Mouse (Mus musculus): ENCODE results near the gene Tmem86a.

Tmem86a gene

DNA sequence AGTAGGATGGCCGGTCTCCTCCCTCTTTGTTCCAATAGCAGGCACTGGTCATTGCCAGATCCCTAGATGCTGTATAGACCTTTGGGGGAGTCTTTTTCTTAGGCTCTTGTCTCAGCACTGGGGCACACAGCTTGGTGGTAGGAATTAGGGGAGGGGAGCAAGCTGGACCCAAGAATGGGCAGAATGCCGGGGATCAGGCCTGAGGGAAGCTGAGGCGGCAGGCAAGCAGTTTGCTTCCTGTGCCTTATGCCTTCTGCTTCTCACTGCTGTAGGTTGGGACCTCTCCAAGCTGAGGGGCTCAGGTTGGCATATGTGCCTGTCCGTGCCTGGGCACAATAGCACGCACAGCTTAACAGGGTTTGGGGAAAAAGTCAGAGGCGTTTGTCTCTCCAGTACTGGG is 25.8 kb downstream of the Tmem86a start:
- DNase-seq (ENCODE audit: low read depth, low spot score) = no peak

DNA sequence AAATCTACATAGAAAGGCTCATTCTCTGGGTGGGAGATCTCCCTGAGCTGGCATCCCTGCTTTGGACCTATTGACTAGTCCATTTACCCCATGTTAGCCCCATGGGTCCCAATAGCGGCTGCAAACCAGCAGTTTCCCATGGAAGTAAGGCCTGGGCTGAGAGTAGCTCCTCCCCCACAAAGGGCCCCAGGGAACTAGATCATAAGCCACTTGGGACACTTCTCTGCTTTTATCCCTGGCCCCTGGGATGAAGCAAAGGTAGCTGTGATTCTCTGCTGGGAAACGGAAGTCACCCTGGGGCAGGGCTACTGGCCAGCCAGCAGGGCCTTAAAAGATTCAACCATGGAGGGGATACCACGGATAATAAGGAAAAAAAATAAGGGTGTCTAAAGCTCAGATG is 26.3 kb downstream of the Tmem86a start:
- DNase-seq (ENCODE audit: low read depth, low spot score) = no peak

DNA sequence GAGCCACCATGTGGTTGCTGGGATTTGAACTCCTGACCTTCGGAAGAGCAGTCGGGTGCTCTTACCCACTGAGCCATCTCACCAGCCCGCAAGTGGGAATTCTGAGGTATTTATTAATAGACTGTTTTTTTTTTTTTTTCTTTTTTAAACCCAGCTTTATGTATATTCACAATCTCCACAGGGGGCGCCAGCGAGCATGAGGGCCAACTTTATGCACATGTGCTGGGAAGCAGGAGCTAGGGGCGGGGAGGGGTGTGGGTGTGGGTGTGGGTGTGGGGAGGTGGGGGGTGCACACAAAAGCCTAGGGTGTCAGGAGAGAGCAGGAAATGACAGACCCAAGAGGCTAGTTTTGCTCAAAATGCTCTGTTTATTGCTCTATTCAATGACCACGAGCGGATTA is 27.1 kb downstream of the Tmem86a start:
- peak; percentile 43 for DNase-seq (ENCODE audit: low read depth, low spot score)

DNA sequence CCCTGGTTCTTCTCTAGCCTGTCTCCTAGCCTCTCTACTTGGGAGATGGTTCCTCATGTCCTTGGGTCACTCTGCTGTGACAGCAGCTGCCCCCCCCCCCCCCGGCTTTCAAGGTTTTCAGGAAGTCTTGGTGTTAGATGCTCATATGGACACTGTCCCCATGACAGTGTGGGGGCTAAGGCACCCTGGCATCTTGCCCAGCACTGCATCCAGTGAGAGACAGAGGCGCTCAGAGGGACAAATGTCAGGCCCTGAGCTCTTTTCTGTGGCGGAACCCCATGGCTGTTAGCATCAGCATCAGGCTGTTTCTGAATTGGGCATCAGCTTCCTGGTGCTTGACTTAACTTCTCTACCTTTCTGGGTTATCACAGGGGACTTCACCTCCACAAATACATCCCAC is 30.5 kb downstream of the Tmem86a start:
- DNase-seq (ENCODE audit: low read depth, low spot score) = no peak

DNA sequence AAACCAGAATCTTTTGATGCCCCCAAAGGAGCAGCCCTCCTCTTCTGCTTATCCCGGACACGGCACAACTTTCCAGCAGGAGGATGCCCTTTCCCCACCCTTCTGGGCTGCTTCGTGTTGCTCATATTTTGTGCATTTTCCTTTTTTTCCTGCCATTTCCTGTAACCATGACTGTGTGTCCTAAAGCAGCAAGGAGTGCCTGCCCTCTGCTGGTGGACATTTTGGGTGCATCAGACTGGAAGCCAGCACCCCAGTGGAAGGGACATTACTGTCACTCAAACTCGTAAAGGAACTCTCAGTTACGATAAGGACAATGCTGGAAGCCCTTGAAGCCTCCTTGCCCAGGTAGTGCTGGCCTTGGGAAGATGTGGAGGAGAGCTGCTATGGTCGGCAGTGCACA is 30.9 kb downstream of the Tmem86a start:
- DNase-seq (ENCODE audit: low read depth, low spot score) = peak; percentile 54

DNA sequence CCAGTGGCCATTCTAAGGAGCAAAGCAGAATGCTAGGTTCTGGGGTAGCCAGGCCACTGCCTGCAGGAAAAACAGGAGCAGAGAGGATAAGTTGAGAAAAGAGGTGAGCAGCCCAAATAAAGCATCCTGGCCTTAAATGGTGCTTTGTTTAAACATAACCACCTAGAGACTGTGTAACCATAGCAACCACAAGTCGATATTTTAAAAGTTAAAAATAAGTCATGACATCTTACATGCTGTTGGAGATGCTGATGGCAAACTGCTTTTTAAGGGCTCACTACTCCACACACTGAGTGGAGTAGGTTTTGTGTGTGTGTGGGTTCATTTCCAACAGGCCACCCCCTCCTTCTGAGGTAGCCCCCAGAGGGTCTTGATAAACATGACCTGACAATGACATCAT is 34.7 kb downstream of the Tmem86a start:
- no peak for DNase-seq (ENCODE audit: low read depth, low spot score)

DNA sequence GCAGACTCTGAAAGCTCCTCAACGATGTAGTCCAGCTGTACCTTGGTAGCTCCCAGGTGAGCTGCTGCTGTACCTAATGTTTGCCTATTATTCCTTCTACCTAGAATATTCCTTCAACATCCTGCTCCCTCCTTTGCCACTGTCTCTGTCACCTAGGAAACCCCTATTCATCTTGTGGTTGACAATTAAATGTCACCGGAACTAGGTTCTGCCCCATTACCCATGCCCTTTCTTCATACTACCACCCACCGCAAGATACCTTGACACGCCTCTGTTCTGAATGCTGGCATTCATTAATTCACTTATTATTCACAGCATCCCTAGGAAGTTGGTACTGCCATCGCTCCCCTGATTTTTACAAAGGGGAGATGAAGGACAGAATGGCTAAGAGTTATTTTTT is 43.5 kb downstream of the Tmem86a start:
- DNase-seq (ENCODE audit: low read depth, low spot score) = no peak

DNA sequence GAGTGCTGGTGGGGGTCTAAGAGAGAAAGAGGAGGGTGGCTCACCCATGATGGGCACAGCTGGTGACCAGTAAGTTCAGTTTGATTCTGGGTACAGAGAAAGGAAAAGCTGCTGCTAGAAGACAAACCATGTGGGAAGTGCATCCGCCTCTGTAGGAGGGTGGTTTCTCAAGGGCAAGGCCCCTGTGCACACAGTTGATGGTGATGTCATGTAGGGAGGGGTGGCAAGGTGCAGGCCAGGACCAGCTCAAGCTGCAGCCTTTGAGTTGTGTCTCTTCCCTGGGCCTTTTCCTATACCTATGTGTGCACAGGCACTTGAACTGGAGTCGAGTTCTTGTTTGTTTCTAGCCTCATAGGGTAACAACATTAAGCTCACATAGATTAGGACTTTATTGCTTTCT is 44.6 kb downstream of the Tmem86a start:
- DNase-seq (ENCODE audit: low read depth, low spot score) = no peak

DNA sequence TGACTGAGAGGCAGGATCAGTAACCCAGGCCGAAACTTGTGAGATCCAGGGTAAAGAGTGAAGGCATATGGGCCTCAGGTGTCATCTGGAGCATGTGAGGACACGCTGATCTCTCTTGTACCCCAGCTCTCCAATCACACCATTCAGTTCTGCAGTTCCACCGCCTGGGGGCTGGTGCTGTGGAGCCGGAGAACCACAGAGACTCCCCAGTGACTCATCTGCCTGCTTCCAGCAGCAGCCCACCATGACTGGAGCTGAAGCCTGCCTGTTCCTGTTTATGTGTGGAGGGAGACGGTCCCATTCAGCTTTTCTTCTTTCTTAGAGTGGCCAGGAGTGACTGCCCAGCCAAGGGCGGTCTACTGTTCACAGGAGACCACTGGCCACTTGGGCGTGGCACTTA is 47.6 kb downstream of the Tmem86a start:
- DNase-seq (ENCODE audit: low read depth, low spot score) = peak; percentile 2

DNA sequence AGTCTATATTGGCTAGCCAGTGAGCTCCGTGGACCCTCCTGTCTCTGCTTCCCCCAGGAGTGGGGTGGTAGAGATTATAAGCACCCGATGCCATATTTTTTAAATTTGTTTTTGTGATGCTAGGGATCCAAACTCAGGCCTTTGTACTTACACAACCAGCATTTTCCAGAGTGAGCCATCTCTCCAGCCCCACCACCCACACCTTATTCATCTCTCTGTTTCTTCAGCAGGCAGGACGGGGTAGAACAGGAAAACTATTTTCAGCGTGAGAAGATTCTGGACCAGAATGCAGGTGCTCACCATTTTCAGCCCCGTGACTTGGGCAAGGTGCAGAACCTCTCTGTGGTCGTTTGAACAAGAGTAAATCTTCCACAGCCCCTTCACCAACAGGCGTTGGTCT is 48.9 kb downstream of the Tmem86a start:
- no peak for DNase-seq (ENCODE audit: low read depth, low spot score)

DNA sequence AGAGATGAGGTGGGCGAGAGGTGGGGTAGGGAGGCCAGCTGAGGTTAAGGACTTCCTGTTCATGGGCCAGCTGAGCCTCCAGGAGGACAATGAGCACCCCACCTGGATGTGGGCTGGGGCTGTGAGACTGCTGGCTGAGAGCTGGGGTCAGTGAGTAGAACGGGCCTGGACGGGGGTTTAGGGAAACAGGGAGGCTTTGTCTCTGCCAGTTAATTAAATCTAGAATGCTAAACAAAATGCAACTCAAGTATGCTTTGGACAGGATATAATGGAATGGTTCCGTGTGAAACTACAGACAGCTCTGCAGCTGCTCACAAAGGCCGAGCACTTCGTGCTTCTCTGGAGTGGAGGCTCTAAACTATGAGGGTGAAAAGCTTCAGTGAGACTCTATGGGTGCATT is 50.2 kb downstream of the Tmem86a start:
- no peak for DNase-seq (ENCODE audit: low read depth, low spot score)

DNA sequence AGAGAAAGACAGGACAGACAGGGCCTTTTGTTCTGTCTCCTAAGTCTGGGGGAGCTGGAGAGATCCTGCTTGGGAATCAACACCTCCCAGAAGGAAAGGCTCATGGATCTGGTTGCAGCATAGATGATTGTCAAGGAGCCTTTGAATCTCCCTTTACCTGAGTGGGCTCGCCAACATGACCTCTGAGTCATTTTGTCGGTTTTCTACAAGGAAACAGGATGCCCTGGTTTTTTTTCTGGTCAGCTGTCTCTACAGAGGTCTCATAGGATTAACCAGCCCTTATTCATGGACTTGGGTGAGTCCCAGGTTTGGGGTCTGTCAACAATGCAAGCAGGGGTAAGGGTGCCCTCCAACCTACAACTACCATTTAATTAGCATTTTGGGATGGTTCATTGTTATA is 52.6 kb downstream of the Tmem86a start:
- no peak for DNase-seq (ENCODE audit: low read depth, low spot score)

DNA sequence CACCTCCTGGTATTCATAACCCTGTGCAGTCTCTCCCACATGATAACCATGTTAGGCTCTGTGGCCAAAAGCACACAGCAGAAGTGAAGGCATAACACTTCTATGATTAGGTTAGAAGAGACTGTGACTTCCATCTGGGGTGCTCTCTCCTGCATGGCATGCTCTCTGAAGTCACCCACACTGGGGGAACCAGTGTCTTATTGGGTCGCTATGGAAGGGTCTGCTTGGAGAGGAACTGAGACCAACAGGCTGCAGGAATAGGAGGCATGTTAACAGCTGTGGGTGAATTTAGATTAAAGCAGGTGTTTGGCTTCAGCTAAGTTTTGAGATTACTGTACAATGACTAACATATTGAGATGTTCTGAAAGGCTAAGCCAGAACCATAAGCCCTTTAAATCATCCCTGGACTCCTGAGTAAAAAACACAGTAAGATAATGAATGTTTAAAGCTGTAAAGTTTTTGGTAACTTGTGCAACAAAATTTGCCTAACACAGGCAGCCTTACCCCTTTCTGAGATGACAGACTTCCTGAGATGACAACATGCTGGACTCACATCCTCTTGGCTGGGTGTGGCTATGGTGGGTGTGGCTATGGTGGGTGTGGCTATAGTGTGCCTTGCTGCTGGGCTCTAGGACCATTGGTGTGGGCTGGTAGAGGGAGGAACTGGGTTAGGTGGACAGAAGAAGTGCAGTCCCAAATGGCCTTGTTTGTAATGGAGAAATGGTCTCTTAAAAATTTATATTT is 53.4 kb downstream of the Tmem86a start:
- DNase-seq (ENCODE audit: low read depth, low spot score) = no peak
